Mouse (Mus musculus) monocyte, adult 5-6 weeks (primary cell): Measurements from ENCODE around the gene Rpl18. TPM values are rescaled to one million over a fixed set of nuclear protein-coding genes. Genes with fewer than 3 reads are reported as not detected.

Source experiments
- ATAC-seq: fragments of 153-309, 156-312 bp; replicated peaks from 2 replicates; pipeline ENCODE4 v1.8.0; 2017; ENCODE audit warnings: mild to moderate bottlenecking; ENCODE audit not compliant: low TSS enrichment, insufficient number of reproducible peaks, severe bottlenecking, poor library complexity, low FRiP score
- total RNA-seq: library from RNA; stranded (forward); fragments of 200-1000, 200-491, 200-594 nt; gene quantifications from 3 replicates; pipeline ENCODE4 v1.2.3, GENCODE M21; 2017

Rpl18 gene
- total RNA-seq: 966 to 1,078 TPM (median 1,028 TPM) in 3 replicates

- ATAC-seq: peak; percentile 66
Observed at GRCm38 (mm10) chr7:45715090-45715708, at the start of gene Rpl18. Gene Rpl18, plus strand, starts transcription at chr7:45715457.

GRCm38 (mm10) chr7:45666161-45666560 lies 49.1 kb upstream of the Rpl18 start, which contains the start of gene Fut2:
Gene Fut2, minus strand, starts transcription at chr7:45666394.
- ATAC-seq: no peak

GRCm38 (mm10) chr7:45667761-45668160 lies 47.5 kb upstream of the Rpl18 start:
- ATAC-seq: no peak

- ATAC-seq: no peak
Observed at GRCm38 (mm10) chr7:45668921-45669320, 46.3 kb upstream of the Rpl18 start.

- ATAC-seq: no peak
Observed at GRCm38 (mm10) chr7:45677627-45678295, 37.5 kb upstream of the Rpl18 start.

GRCm38 (mm10) chr7:45678513-45678912 lies 36.7 kb upstream of the Rpl18 start:
- no peak for ATAC-seq

GRCm38 (mm10) chr7:45679966-45680621 lies 35.2 kb upstream of the Rpl18 start:
- no peak for ATAC-seq

GRCm38 (mm10) chr7:45681046-45681736 lies 34.1 kb upstream of the Rpl18 start:
- ATAC-seq: no peak

GRCm38 (mm10) chr7:45682144-45683126 lies 32.8 kb upstream of the Rpl18 start:
- peak; percentile 79 for ATAC-seq

GRCm38 (mm10) chr7:45683396-45684050 lies 31.7 kb upstream of the Rpl18 start, which contains the start of gene Ntn5:
Gene Ntn5, plus strand, starts transcription at chr7:45684022.
- ATAC-seq: no peak

GRCm38 (mm10) chr7:45685811-45686210 lies 29.4 kb upstream of the Rpl18 start:
- ATAC-seq: no peak

GRCm38 (mm10) chr7:45686841-45687240 lies 28.4 kb upstream of the Rpl18 start:
- no peak for ATAC-seq

- ATAC-seq: peak; percentile 7; the same call in 1 of the 2 replicates
Observed at GRCm38 (mm10) chr7:45689099-45689498, 26.2 kb upstream of the Rpl18 start.

- no peak for ATAC-seq
Observed at GRCm38 (mm10) chr7:45689800-45690199, 25.5 kb upstream of the Rpl18 start.

- no peak for ATAC-seq
Observed at GRCm38 (mm10) chr7:45692364-45692763, 22.9 kb upstream of the Rpl18 start.

GRCm38 (mm10) chr7:45693921-45694591 lies 21.2 kb upstream of the Rpl18 start, which contains the start of gene Sec1:
Gene Sec1, minus strand, starts transcription at chr7:45694402.
- no peak for ATAC-seq

- ATAC-seq: no peak
Observed at GRCm38 (mm10) chr7:45695098-45695497, 20.2 kb upstream of the Rpl18 start.
